Mouse (Mus musculus) heart, postnatal 0 days (tissue): ENCODE results near the gene Stra6l.

ENCODE experiments used
- CTCF ChIP-seq: IDR thresholded peaks from 2 replicates; pipeline ENCODE4 v1.5.1; 2016; ENCODE audit warnings: antibody characterized with exemption, control low read depth, low read depth
- EP300 ChIP-seq: IDR thresholded peaks from 2 replicates; pipeline ENCODE4 v1.6.1; 2016; ENCODE audit warnings: antibody characterized with exemption, low read depth

GRCm38 (mm10) chr4:45802900-45803299 is 45.6 kb upstream of the Stra6l start:
- TF ChIP-seq EP300 (no peak), CTCF (no peak)
